Mouse (Mus musculus): ENCODE measurements at regions not wholly inside any gene's neighbourhood (a gene's known extent, or its start where the extent isn't known, plus 50 kb on each side); places are given as distances from the start of the nearest gene placed in this dataset.

- no peak for ATAC-seq (ENCODE audit: insufficient read depth, low FRiP score, low TSS enrichment)
- no peak for DNase-seq (ENCODE audit: low spot score)
- Histone ChIP-seq H3K27ac (ENCODE audit: low read depth, low read length) (no peak overlapping the region), H3K9me3 (ENCODE audit: control insufficient read depth, low read length) (no peaks in the 10 kb centered on the region), H3K9ac (ENCODE audit: low read length) (no peak overlapping the region), H3K27me3 (ENCODE audit: control insufficient read depth, insufficient read depth, low read length) (no peaks in the 10 kb centered on the region), H3K4me1 (ENCODE audit: control insufficient read depth, insufficient read depth, low read length) (no peaks in the 10 kb centered on the region), H3K4me2 (ENCODE audit: low read depth) (no peak overlapping the region), H3K4me3 (ENCODE audit: low read depth, low read length) (no peak overlapping the region), H3K36me3 (ENCODE audit: control insufficient read depth, insufficient read depth, low read length) (no peaks in the 10 kb centered on the region)
- 86% methylated on average over 5 of the region's 5 CpGs for WGBS
Measured at GRCm38 (mm10) chr3:51130709-51131108, 93.5 kb upstream of the Noct start.

- Histone ChIP-seq H3K4me3 (ENCODE audit: low read depth, low read length) (no peak overlapping the region), H3K27ac (ENCODE audit: low read depth, low read length) (no peak overlapping the region), H3K27me3 (ENCODE audit: control insufficient read depth, insufficient read depth, low read length) (no peaks in the 10 kb centered on the region), H3K4me1 (ENCODE audit: control insufficient read depth, insufficient read depth, low read length) (no peaks in the 10 kb centered on the region), H3K36me3 (ENCODE audit: control insufficient read depth, insufficient read depth, low read length) (no peaks in the 10 kb centered on the region), H3K4me2 (ENCODE audit: low read depth) (no peak overlapping the region), H3K9ac (ENCODE audit: low read length) (no peak overlapping the region), H3K9me3 (ENCODE audit: control insufficient read depth, low read length) (no peaks in the 10 kb centered on the region)
- DNase-seq (ENCODE audit: low spot score): no peak
- 74% methylated on average over 3 of the region's 3 CpGs for WGBS
- no peak for ATAC-seq (ENCODE audit: insufficient read depth, low FRiP score, low TSS enrichment)
Measured at GRCm38 (mm10) chr3:51131341-51131740, 92.9 kb upstream of the Noct start.

- ATAC-seq (ENCODE audit: insufficient read depth, low FRiP score, low TSS enrichment): no peak
- no peaks in the 10 kb centered on the region for H3K27me3 ChIP-seq (ENCODE audit: control insufficient read depth, insufficient read depth, low read length)
- no peaks in the 10 kb centered on the region for H3K9me3 ChIP-seq (ENCODE audit: control insufficient read depth, low read length)
- H3K4me2 ChIP-seq (ENCODE audit: low read depth): no peak overlapping the region
- no peaks in the 10 kb centered on the region for H3K4me1 ChIP-seq (ENCODE audit: control insufficient read depth, insufficient read depth, low read length)
- no peak for DNase-seq (ENCODE audit: low spot score)
- H3K36me3 ChIP-seq (ENCODE audit: control insufficient read depth, insufficient read depth, low read length): no peaks in the 10 kb centered on the region
- no peak overlapping the region for H3K9ac ChIP-seq (ENCODE audit: low read length)
- no peak overlapping the region for H3K27ac ChIP-seq (ENCODE audit: low read depth, low read length)
- no peak overlapping the region for H3K4me3 ChIP-seq (ENCODE audit: low read depth, low read length)
- 89% methylated on average over 5 of the region's 5 CpGs for WGBS
Measured at GRCm38 (mm10) chr3:51132736-51133135, 91.5 kb upstream of the Noct start.

- H3K4me2 ChIP-seq (ENCODE audit: low read depth): no peak overlapping the region
- H3K9ac ChIP-seq (ENCODE audit: low read length): no peak overlapping the region
- no peak overlapping the region for H3K4me3 ChIP-seq (ENCODE audit: low read depth, low read length)
- no peaks in the 10 kb centered on the region for H3K27me3 ChIP-seq (ENCODE audit: control insufficient read depth, insufficient read depth, low read length)
- no peak overlapping the region for H3K27ac ChIP-seq (ENCODE audit: low read depth, low read length)
- DNase-seq (ENCODE audit: low spot score): no peak
- no peaks in the 10 kb centered on the region for H3K9me3 ChIP-seq (ENCODE audit: control insufficient read depth, low read length)
- no peaks in the 10 kb centered on the region for H3K36me3 ChIP-seq (ENCODE audit: control insufficient read depth, insufficient read depth, low read length)
- H3K4me1 ChIP-seq (ENCODE audit: control insufficient read depth, insufficient read depth, low read length): no peaks in the 10 kb centered on the region
- 76% methylated on average over 5 of the region's 5 CpGs for WGBS
- ATAC-seq (ENCODE audit: insufficient read depth, low FRiP score, low TSS enrichment): no peak
Measured at GRCm38 (mm10) chr3:51135581-51135980, 88.7 kb upstream of the Noct start.

- ATAC-seq (ENCODE audit: insufficient read depth, low FRiP score, low TSS enrichment) (no peak), DNase-seq (ENCODE audit: low spot score) (no peak)
- H3K4me1 ChIP-seq (ENCODE audit: control insufficient read depth, insufficient read depth, low read length): no peaks in the 10 kb centered on the region
- no peak overlapping the region for H3K27ac ChIP-seq (ENCODE audit: low read depth, low read length)
- H3K4me3 ChIP-seq (ENCODE audit: low read depth, low read length): no peak overlapping the region
- H3K36me3 ChIP-seq (ENCODE audit: control insufficient read depth, insufficient read depth, low read length): no peaks in the 10 kb centered on the region
- 74% methylated on average over 8 of the region's 8 CpGs for WGBS
- H3K9me3 ChIP-seq (ENCODE audit: control insufficient read depth, low read length): no peaks in the 10 kb centered on the region
- H3K27me3 ChIP-seq (ENCODE audit: control insufficient read depth, insufficient read depth, low read length): no peaks in the 10 kb centered on the region
- no peak overlapping the region for H3K9ac ChIP-seq (ENCODE audit: low read length)
- no peak overlapping the region for H3K4me2 ChIP-seq (ENCODE audit: low read depth)
Measured at GRCm38 (mm10) chr3:51137730-51138312, 86.4 kb upstream of the Noct start.

GRCm38 (mm10) chr3:51145985-51146384 lies 78.3 kb upstream of the Noct start:
- DNase-seq (ENCODE audit: low spot score): no peak

GRCm38 (mm10) chr3:51150012-51150411 lies 74.2 kb upstream of the Noct start:
- WGBS: 77% methylated on average over 6 of the region's 6 CpGs
- Histone ChIP-seq H3K27ac (ENCODE audit: low read depth, low read length) (no peak overlapping the region), H3K9ac (ENCODE audit: low read length) (no peak overlapping the region), H3K4me3 (ENCODE audit: low read depth, low read length) (no peak overlapping the region), H3K36me3 (ENCODE audit: control insufficient read depth, insufficient read depth, low read length) (no peaks in the 10 kb centered on the region), H3K4me2 (ENCODE audit: low read depth) (no peak overlapping the region), H3K9me3 (ENCODE audit: control insufficient read depth, low read length) (no peaks in the 10 kb centered on the region), H3K4me1 (ENCODE audit: control insufficient read depth, insufficient read depth, low read length) (no peaks in the 10 kb centered on the region), H3K27me3 (ENCODE audit: control insufficient read depth, insufficient read depth, low read length) (no peaks in the 10 kb centered on the region)
- DNase-seq (ENCODE audit: low spot score): no peak
- ATAC-seq (ENCODE audit: insufficient read depth, low FRiP score, low TSS enrichment): no peak

More at GRCm38 (mm10) chr3:51145985-51146384, 78.3 kb upstream of the Noct start:
- ATAC-seq (ENCODE audit: insufficient read depth, low FRiP score, low TSS enrichment): no peak
- WGBS: 92% methylated on average over 2 of the region's 2 CpGs
- Histone ChIP-seq H3K4me2 (ENCODE audit: low read depth) (no peak overlapping the region), H3K36me3 (ENCODE audit: control insufficient read depth, insufficient read depth, low read length) (no peaks in the 10 kb centered on the region), H3K27me3 (ENCODE audit: control insufficient read depth, insufficient read depth, low read length) (no peaks in the 10 kb centered on the region), H3K9me3 (ENCODE audit: control insufficient read depth, low read length) (no peaks in the 10 kb centered on the region), H3K4me3 (ENCODE audit: low read depth, low read length) (no peak overlapping the region), H3K27ac (ENCODE audit: low read depth, low read length) (no peak overlapping the region), H3K4me1 (ENCODE audit: control insufficient read depth, insufficient read depth, low read length) (no peaks in the 10 kb centered on the region), H3K9ac (ENCODE audit: low read length) (no peak overlapping the region)

- Histone ChIP-seq H3K27ac (ENCODE audit: low read depth, low read length) (no peak overlapping the region), H3K4me2 (ENCODE audit: low read depth) (no peak overlapping the region), H3K4me3 (ENCODE audit: low read depth, low read length) (no peak overlapping the region), H3K9me3 (ENCODE audit: control insufficient read depth, low read length) (no peaks in the 10 kb centered on the region), H3K9ac (ENCODE audit: low read length) (no peak overlapping the region), H3K27me3 (ENCODE audit: control insufficient read depth, insufficient read depth, low read length) (no peaks in the 10 kb centered on the region), H3K36me3 (ENCODE audit: control insufficient read depth, insufficient read depth, low read length) (no peaks in the 10 kb centered on the region), H3K4me1 (ENCODE audit: control insufficient read depth, insufficient read depth, low read length) (no peaks in the 10 kb centered on the region)
- ATAC-seq (ENCODE audit: insufficient read depth, low FRiP score, low TSS enrichment) (no peak), DNase-seq (ENCODE audit: low spot score) (no peak)
- 92% methylated on average over 4 of the region's 4 CpGs for WGBS
Measured at GRCm38 (mm10) chr3:51151104-51151503, 73.1 kb upstream of the Noct start.

GRCm38 (mm10) chr3:51155621-51156020 lies 68.6 kb upstream of the Noct start:
- DNase-seq (ENCODE audit: low spot score) (no peak), ATAC-seq (ENCODE audit: insufficient read depth, low FRiP score, low TSS enrichment) (no peak)
- H3K27ac ChIP-seq (ENCODE audit: low read depth, low read length): no peak overlapping the region
- H3K9ac ChIP-seq (ENCODE audit: low read length): no peak overlapping the region
- no peaks in the 10 kb centered on the region for H3K9me3 ChIP-seq (ENCODE audit: control insufficient read depth, low read length)
- no peaks in the 10 kb centered on the region for H3K27me3 ChIP-seq (ENCODE audit: control insufficient read depth, insufficient read depth, low read length)
- H3K4me2 ChIP-seq (ENCODE audit: low read depth): no peak overlapping the region
- no peaks in the 10 kb centered on the region for H3K36me3 ChIP-seq (ENCODE audit: control insufficient read depth, insufficient read depth, low read length)
- 65% methylated on average over 4 of the region's 4 CpGs for WGBS
- H3K4me3 ChIP-seq (ENCODE audit: low read depth, low read length): no peak overlapping the region
- H3K4me1 ChIP-seq (ENCODE audit: control insufficient read depth, insufficient read depth, low read length): peaks cover 5% of the 10 kb centered on the region
